Mouse (Mus musculus) E14TG2a.4 (cell line): ENCODE measurements around the gene Olfr1417.

Experiments used
- CTCF ChIP-seq: conservative IDR thresholded peaks from 2 replicates; pipeline ENCODE4 v1.5.1; 2014; ENCODE audit warnings: low read length
- NANOG ChIP-seq: IDR thresholded peaks from 2 replicates; pipeline ENCODE4 v1.6.1; 2014; ENCODE audit warnings: borderline replicate concordance, low read length, mixed read lengths
- POU5F1 ChIP-seq: IDR thresholded peaks from 2 replicates; pipeline ENCODE4 v1.6.1; 2014; ENCODE audit warnings: low read length, borderline replicate concordance

- peak; percentile 66 for TF ChIP-seq CTCF
- TF ChIP-seq POU5F1, result no peak
- TF ChIP-seq NANOG, result no peak
Measured at GRCm38 (mm10) chr19:11819800-11820199, 19.2 kb downstream of the Olfr1417 start.
